Mouse (Mus musculus) testis, adult 2 months (tissue): ENCODE data around the gene Abr.

Source experiments
- CTCF ChIP-seq: fragments of 200-500 bp; IDR thresholded peaks from 2 replicates; pipeline ENCODE4 v1.5.1; 2012; ENCODE audit warnings: low read depth, mild to moderate bottlenecking, inconsistent platforms, low read length, moderate library complexity; ENCODE audit not compliant: control insufficient read depth, insufficient read depth, insufficient replicate concordance
- POLR2A ChIP-seq: fragments of 200-500 bp; IDR thresholded peaks from 2 replicates; pipeline ENCODE4 v1.6.1; 2012; ENCODE audit warnings: low read depth, mild to moderate bottlenecking, inconsistent platforms, low read length, moderate library complexity; ENCODE audit not compliant: control insufficient read depth

GRCm38 (mm10) chr11:76415001-76415400, 207.1 kb downstream of the Abr start:
- no peak for TF ChIP-seq CTCF
- no peak for TF ChIP-seq POLR2A
